ENCODE assay signal across 8 mouse cellular contexts in the genomic region with DNA sequence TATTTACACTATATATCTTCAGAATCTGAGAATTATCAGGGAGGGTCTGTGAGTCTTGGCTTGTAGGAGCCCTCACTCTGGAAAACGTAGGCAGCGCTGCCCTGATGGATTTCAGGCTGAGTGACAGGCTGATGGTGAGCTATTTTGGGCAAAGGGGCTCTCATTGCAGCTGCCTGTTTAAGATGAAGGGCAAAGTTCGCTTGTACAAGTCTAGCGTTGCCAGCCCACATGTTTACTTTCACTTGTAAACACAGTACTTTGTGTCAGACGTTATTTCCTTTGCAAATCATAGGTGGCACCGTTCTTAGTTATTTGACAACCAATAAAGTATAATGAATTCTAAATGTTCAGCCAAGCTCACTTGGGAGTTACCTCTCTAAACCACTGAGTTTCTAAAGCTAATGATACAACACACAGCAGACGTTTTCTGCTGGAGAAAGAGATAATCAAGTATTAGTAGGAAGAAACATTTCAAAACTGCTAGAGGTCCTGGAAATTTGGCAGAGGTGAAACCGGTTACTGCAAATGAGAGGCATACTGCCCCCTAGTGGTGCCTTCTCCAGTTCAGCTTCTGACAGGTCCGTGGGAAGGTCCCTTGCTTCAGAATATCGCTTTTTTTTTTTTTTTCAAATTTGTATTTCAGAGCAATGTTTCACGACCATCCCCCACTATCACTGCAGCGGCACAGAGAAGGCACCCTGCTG. TPM values are rescaled to one million over a fixed set of nuclear protein-coding genes. Genes with fewer than 3 reads are reported as not detected.
A peak's percentile ranks its signal among the peaks of the same experiment; 100 is the strongest.
DNase-seq lines count a peak whose midpoint lies in the region; ATAC-seq lines count a peak whose summit lies in the region.

No protein-coding gene starts in this region.

- H3K4me3 ChIP-seq in hindbrain, embryonic 11.5 days (ENCODE audit: low read depth, low read length) = no peak overlapping the region

- no peaks in the 10 kb centered on the region for H3K36me3 ChIP-seq in hindbrain, embryonic 11.5 days (ENCODE audit: control insufficient read depth, insufficient read depth, low read length)

- ATAC-seq in hindbrain, embryonic 11.5 days (ENCODE audit: low FRiP score) = peak; percentile 38; the same call in 1 of the 2 replicates

- H3K9ac ChIP-seq in hindbrain, embryonic 11.5 days (ENCODE audit: low read depth, low read length) = no peak overlapping the region

- H3K9me3 ChIP-seq in hindbrain, embryonic 11.5 days (ENCODE audit: control insufficient read depth, low read length) = no peaks in the 10 kb centered on the region

- H3K27me3 ChIP-seq in hindbrain, embryonic 11.5 days (ENCODE audit: control insufficient read depth, insufficient read depth, low read length) = no peaks in the 10 kb centered on the region

- 15% methylated on average over 12 of the region's 12 CpGs for WGBS in hindbrain, embryonic 11.5 days

- no peak overlapping the region for H3K4me2 ChIP-seq in hindbrain, embryonic 11.5 days (replicated peaks; ENCODE audit: low read depth, low read length)

- peak; percentile 56 for DNase-seq in R1 (ENCODE audit: low read depth, low spot score)
- DNase-seq in cerebellum, adult 9-10 months = peak; percentile 68
- peak; percentile 49 to 94 for DNase-seq in frontal cortex, adult 2 months (ENCODE audit: extremely low spot score in 1 of 2, low spot score in 1 of 2)
- peak; percentile 88 for DNase-seq in hindbrain, embryonic 11.5 days (ENCODE audit: low spot score)
- peak; percentile 88 to 91 for DNase-seq in layer of hippocampus, postnatal 10 days (ENCODE audit: low spot score in 2 of 2)
- DNase-seq in lung, postnatal 14 days = peak; percentile 96
- DNase-seq in right cerebral cortex, adult 2 months (ENCODE audit: low spot score in 2 of 2) = peak; percentile 86 to 88
- peak; percentile 94 for DNase-seq in urinary bladder, postnatal 25 days (ENCODE audit: low spot score)

- H3K27ac ChIP-seq in hindbrain, embryonic 11.5 days (ENCODE audit: low read depth, low read length) = no peak overlapping the region

- H3K4me1 ChIP-seq in hindbrain, embryonic 11.5 days (replicated peaks; ENCODE audit: control insufficient read depth, insufficient read depth, low read length) = no peaks in the 10 kb centered on the region

RNA-seq across cellular contexts. Expression of a gene that starts 47.7 kb away (rescaled TPM):
- 19.1 and 22.6 TPM in 2 replicates for polyA plus RNA-seq in frontal cortex, adult 2 months (2012; rRNA removed)
- polyA plus RNA-seq in hindbrain, embryonic 11.5 days (2014; fragmentation: Nextera tagmentation; extraction: Ambion mirVana) = 20.4 and 21.8 TPM in 2 replicates
- total RNA-seq in layer of hippocampus, postnatal 10 days (2021) = 10 to 100 TPM; 26.3 to 27.6 TPM

RNA-seq across cellular contexts. Expression of a gene that starts 50.6 kb away (rescaled TPM):
- 3.0 TPM in 2 replicates for polyA plus RNA-seq in frontal cortex, adult 2 months (2012; rRNA removed)
- polyA plus RNA-seq in hindbrain, embryonic 11.5 days (2014; fragmentation: Nextera tagmentation; extraction: Ambion mirVana) = 0.19 TPM in 1 of 2 replicates, not detected in the other
- total RNA-seq in layer of hippocampus, postnatal 10 days (2021) = 1 to 10 TPM; 1.7 to 1.9 TPM
